Mouse (Mus musculus): ENCODE data around the gene Polr2i.

DNA sequence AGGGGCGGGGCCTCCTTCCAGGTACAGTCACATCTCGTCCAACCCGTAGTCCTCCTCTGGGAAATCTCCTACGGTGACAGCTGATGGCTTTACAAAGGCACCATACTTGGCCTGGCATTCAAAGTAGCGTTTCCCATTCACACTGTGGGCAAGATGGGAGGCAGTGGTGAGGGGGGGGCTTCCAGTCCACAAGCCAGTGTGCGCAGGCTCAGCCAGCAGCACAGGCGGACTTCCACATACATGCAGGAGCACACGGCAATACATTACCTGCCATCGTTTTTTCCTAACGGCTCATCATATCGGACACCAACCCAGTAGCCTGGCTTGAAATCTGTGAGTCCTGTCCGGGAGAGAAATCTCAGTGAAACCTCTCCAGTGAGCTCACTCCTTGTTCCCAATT, 7.5 kb upstream of the Polr2i start:
- no peak for TF ChIP-seq POLR2A (IDR thresholded peaks at IDR 0.05; ENCODE audit: low read depth, low read length)
- no peak for TF ChIP-seq CTCF (IDR thresholded peaks at IDR 0.05; ENCODE audit: extremely low read depth, insufficient read length, insufficient replicate concordance, low read depth, low read length)
